Mouse (Mus musculus) kidney, postnatal 4 days (tissue): ENCODE results near the gene Fgd2.
"Not testable (repeated sequence)": the region's sequence is repeated elsewhere in the genome, so short reads cannot be mapped to it uniquely, and the experiment has no call there.

ENCODE experiments used
- DNase-seq, 2 experiments: peaks; one replicate each; pipeline ENCODE4 v3.0.0; 2021; ENCODE audit warnings: mixed read lengths in 2 of 2

Gene Fgd2

GRCm38 (mm10) chr17:29360761-29361221 lies at the start of gene Fgd2:
Gene Fgd2 (plus strand): TSS chr17:29360914.
- peak; percentile 36 to 53 for DNase-seq

GRCm38 (mm10) chr17:29311602-29312001 lies 49.1 kb upstream of the Fgd2 start:
- DNase-seq, result no peak

GRCm38 (mm10) chr17:29312082-29312481 lies 48.6 kb upstream of the Fgd2 start:
- no peak for DNase-seq

- DNase-seq, result no peak
Observed at GRCm38 (mm10) chr17:29313300-29313699, 47.4 kb upstream of the Fgd2 start.

GRCm38 (mm10) chr17:29315672-29316465 lies 44.8 kb upstream of the Fgd2 start:
- peak in 1 of 2 experiments; percentile 55 for DNase-seq

- DNase-seq, result no peak
Observed at GRCm38 (mm10) chr17:29316891-29317290, 43.8 kb upstream of the Fgd2 start.

GRCm38 (mm10) chr17:29317380-29317779 lies 43.3 kb upstream of the Fgd2 start, which contains the start of gene Pi16:
Gene Pi16 (plus strand): TSS chr17:29317680.
- DNase-seq, result not testable (repeated sequence)

GRCm38 (mm10) chr17:29318731-29319250 lies 41.9 kb upstream of the Fgd2 start:
- DNase-seq, result no peak

GRCm38 (mm10) chr17:29319476-29319875 lies 41.2 kb upstream of the Fgd2 start:
- no peak for DNase-seq

- no peak for DNase-seq
Observed at GRCm38 (mm10) chr17:29319881-29320639, 40.7 kb upstream of the Fgd2 start.

GRCm38 (mm10) chr17:29321765-29322602 lies 38.7 kb upstream of the Fgd2 start:
- no peak for DNase-seq

- peak; percentile 71 to 81 for DNase-seq
Observed at GRCm38 (mm10) chr17:29322603-29322962, 38.1 kb upstream of the Fgd2 start.

- DNase-seq, result no peak
Observed at GRCm38 (mm10) chr17:29323625-29324024, 37.1 kb upstream of the Fgd2 start.

- DNase-seq, result no peak
Observed at GRCm38 (mm10) chr17:29325831-29326230, 34.9 kb upstream of the Fgd2 start.

- DNase-seq, result peak; percentile 63 to 78
Observed at GRCm38 (mm10) chr17:29326531-29327529, 33.9 kb upstream of the Fgd2 start.

- DNase-seq, result no peak
Observed at GRCm38 (mm10) chr17:29327691-29328090, 33.0 kb upstream of the Fgd2 start.

- DNase-seq, result no peak
Observed at GRCm38 (mm10) chr17:29330221-29330620, 30.5 kb upstream of the Fgd2 start.

- peak in 1 of 2 experiments; percentile 62 for DNase-seq
Observed at GRCm38 (mm10) chr17:29330671-29331410, 29.9 kb upstream of the Fgd2 start.

GRCm38 (mm10) chr17:29332186-29332685 lies 28.5 kb upstream of the Fgd2 start:
- no peak for DNase-seq

- DNase-seq, result no peak
Observed at GRCm38 (mm10) chr17:29336266-29336990, 24.3 kb upstream of the Fgd2 start.
